Mouse (Mus musculus): ENCODE results near the gene B3galnt2. TPM values are rescaled to one million over a fixed set of nuclear protein-coding genes. Genes with fewer than 3 reads are reported as not detected.

The B3galnt2 gene
- total and polyA plus RNA-seq, 2 experiments from 2014 or later, result 9.8 to 20.4 TPM

GRCm38 (mm10) chr13:14004999-14005398, 50.7 kb downstream of the B3galnt2 start:
- no peak overlapping the region for H3K4me2 ChIP-seq (ENCODE audit: low read depth)
- no peak for TF ChIP-seq CTCF (IDR thresholded peaks at IDR 0.05; ENCODE audit: low read depth)
- no peak overlapping the region for H3K27ac ChIP-seq (ENCODE audit: low read depth, low read length)
- ATAC-seq (no peak), DNase-seq (no peak)
- H3K9me3 ChIP-seq (ENCODE audit: low read length), result no peaks in the 10 kb centered on the region
- WGBS, result 93% methylated on average over 5 of the region's 5 CpGs
- no peak overlapping the region for H3K9ac ChIP-seq
- H3K36me3 ChIP-seq (ENCODE audit: insufficient read depth), result peaks cover 60% of the 10 kb centered on the region
- H3K4me1 ChIP-seq (ENCODE audit: insufficient read depth), result no peaks in the 10 kb centered on the region
- no peaks in the 10 kb centered on the region for H3K27me3 ChIP-seq (ENCODE audit: insufficient read depth, low read length)
- H3K4me3 ChIP-seq (ENCODE audit: low read depth, low read length), result no peak overlapping the region

DNA sequence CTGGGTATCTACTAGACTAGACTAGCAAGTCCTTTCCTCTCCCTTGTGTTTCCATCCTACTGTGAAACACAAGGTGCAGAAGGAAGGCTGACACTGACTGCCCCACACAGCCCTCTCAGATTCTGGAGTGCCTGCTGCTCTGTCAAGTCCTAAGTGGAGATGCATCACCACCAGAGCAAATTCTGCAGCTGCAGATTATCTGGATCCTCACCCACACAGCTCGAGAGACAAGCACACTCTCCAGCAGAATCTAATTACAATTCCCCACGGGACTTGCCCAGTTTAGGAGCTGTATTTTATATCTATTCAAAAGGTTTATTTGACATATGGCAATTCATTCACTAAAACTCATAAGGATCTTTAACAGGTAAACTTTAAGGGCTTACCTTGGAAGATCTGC, 51.8 kb downstream of the B3galnt2 start:
- Histone ChIP-seq H3K9me3 (ENCODE audit: low read length) (no peaks in the 10 kb centered on the region), H3K4me1 (ENCODE audit: insufficient read depth) (no peaks in the 10 kb centered on the region), H3K27me3 (ENCODE audit: insufficient read depth, low read length) (no peaks in the 10 kb centered on the region), H3K4me2 (ENCODE audit: low read depth) (no peak overlapping the region), H3K4me3 (ENCODE audit: low read depth, low read length) (no peak overlapping the region), H3K9ac (no peak overlapping the region), H3K27ac (ENCODE audit: low read depth, low read length) (no peak overlapping the region), H3K36me3 (ENCODE audit: insufficient read depth) (peaks cover 50% of the 10 kb centered on the region)
- no peak for ATAC-seq
- WGBS, result 76% methylated on average over 2 of the region's 2 CpGs
- no peak for DNase-seq
- TF ChIP-seq CTCF (IDR thresholded peaks at IDR 0.05; ENCODE audit: low read depth), result no peak

DNA sequence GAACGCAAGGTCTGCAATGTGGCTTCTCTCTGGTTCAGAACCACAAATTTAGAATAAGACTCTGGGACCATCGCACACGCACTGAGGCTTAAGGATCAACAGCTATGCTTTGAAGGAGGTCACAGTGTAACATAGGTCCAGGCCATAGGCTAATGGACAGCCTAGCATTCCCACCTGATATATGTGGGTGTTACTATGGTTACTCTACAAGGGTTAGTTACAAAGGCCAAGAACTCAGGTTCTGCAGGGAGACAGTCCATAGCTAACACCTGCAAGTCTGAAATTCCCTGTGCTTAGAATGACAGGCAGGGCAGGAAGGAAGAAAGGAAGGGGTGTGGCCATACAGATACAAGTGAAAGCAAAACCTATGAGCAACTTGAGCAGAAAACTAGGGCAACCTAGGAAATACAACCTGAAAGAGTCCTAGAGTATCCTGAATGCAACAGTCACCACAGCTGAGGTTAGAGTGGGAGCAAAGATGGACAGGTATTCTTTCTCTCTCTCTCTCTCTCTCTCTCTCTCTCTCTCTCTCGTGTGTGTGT, 57.3 kb downstream of the B3galnt2 start:
- ATAC-seq, result no peak
- Histone ChIP-seq H3K9me3 (ENCODE audit: low read length) (no peaks in the 10 kb centered on the region), H3K4me2 (ENCODE audit: low read depth) (no peak overlapping the region), H3K27me3 (ENCODE audit: insufficient read depth, low read length) (no peaks in the 10 kb centered on the region), H3K4me3 (ENCODE audit: low read depth, low read length) (no peak overlapping the region), H3K36me3 (ENCODE audit: insufficient read depth) (peaks cover 32% of the 10 kb centered on the region), H3K4me1 (ENCODE audit: insufficient read depth) (no peaks in the 10 kb centered on the region), H3K9ac (no peak overlapping the region), H3K27ac (ENCODE audit: low read depth, low read length) (no peak overlapping the region)
- TF ChIP-seq CTCF (IDR thresholded peaks at IDR 0.05; ENCODE audit: low read depth), result no peak
- WGBS, result 94% methylated on average over 4 of the region's 4 CpGs
- DNase-seq, result no peak

GRCm38 (mm10) chr13:14014001-14014400, 59.7 kb downstream of the B3galnt2 start:
- Histone ChIP-seq H3K27me3 (ENCODE audit: insufficient read depth, low read length) (no peaks in the 10 kb centered on the region), H3K27ac (ENCODE audit: low read depth, low read length) (no peak overlapping the region), H3K4me2 (ENCODE audit: low read depth) (no peak overlapping the region), H3K9me3 (ENCODE audit: low read length) (no peaks in the 10 kb centered on the region), H3K4me3 (ENCODE audit: low read depth, low read length) (no peak overlapping the region), H3K9ac (no peak overlapping the region), H3K36me3 (ENCODE audit: insufficient read depth) (peaks cover 34% of the 10 kb centered on the region), H3K4me1 (ENCODE audit: insufficient read depth) (no peaks in the 10 kb centered on the region)
- no peak for DNase-seq
- no peak for TF ChIP-seq CTCF (IDR thresholded peaks at IDR 0.05; ENCODE audit: low read depth)
- 96% methylated on average over 2 of the region's 2 CpGs for WGBS
- ATAC-seq, result no peak

- no peak overlapping the region for H3K9ac ChIP-seq
- no peak for DNase-seq
- no peak overlapping the region for H3K4me2 ChIP-seq (ENCODE audit: low read depth)
- no peaks in the 10 kb centered on the region for H3K4me1 ChIP-seq (ENCODE audit: insufficient read depth)
- WGBS, result 93% methylated on average over 4 of the region's 4 CpGs
- no peaks in the 10 kb centered on the region for H3K27me3 ChIP-seq (ENCODE audit: insufficient read depth, low read length)
- ATAC-seq, result no peak
- H3K4me3 ChIP-seq (ENCODE audit: low read depth, low read length), result no peak overlapping the region
- no peak overlapping the region for H3K27ac ChIP-seq (ENCODE audit: low read depth, low read length)
- no peaks in the 10 kb centered on the region for H3K9me3 ChIP-seq (ENCODE audit: low read length)
- no peak for TF ChIP-seq CTCF (IDR thresholded peaks at IDR 0.05; ENCODE audit: low read depth)
- H3K36me3 ChIP-seq (ENCODE audit: insufficient read depth), result peaks cover 35% of the 10 kb centered on the region
Observed at GRCm38 (mm10) chr13:14014540-14014939, 60.3 kb downstream of the B3galnt2 start.

GRCm38 (mm10) chr13:14015609-14016008, 61.3 kb downstream of the B3galnt2 start:
- no peak overlapping the region for H3K9ac ChIP-seq
- H3K4me3 ChIP-seq (ENCODE audit: low read depth, low read length), result no peak overlapping the region
- no peak overlapping the region for H3K27ac ChIP-seq (ENCODE audit: low read depth, low read length)
- peaks cover 37% of the 10 kb centered on the region for H3K36me3 ChIP-seq (ENCODE audit: insufficient read depth)
- H3K27me3 ChIP-seq (ENCODE audit: insufficient read depth, low read length), result no peaks in the 10 kb centered on the region
- TF ChIP-seq CTCF (IDR thresholded peaks at IDR 0.05; ENCODE audit: low read depth), result no peak
- WGBS, result 94% methylated on average over 6 of the region's 6 CpGs
- H3K4me1 ChIP-seq (ENCODE audit: insufficient read depth), result no peaks in the 10 kb centered on the region
- no peak overlapping the region for H3K4me2 ChIP-seq (ENCODE audit: low read depth)
- no peak for ATAC-seq
- no peak for DNase-seq
- H3K9me3 ChIP-seq (ENCODE audit: low read length), result no peaks in the 10 kb centered on the region

DNA sequence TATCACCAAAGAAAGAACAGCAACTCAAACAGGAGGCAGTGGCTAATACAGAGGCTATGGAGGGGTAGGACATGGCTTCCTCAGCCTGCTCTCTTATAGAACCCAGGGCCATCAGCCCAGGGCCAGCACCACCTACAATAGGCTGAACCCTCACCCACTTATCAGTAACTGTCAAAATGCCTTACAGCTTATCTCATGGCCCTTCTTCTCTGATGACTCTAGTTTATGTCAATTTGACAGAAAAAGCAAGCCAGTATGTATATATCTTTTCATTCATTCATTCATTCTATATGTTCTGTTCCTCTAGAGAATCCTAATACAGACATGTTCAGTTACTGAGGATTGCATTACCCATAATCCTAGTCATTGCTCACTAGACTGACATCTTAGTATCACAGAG, 64.0 kb downstream of the B3galnt2 start:
- Histone ChIP-seq H3K27me3 (ENCODE audit: insufficient read depth, low read length) (no peaks in the 10 kb centered on the region), H3K9ac (no peak overlapping the region), H3K9me3 (ENCODE audit: low read length) (no peaks in the 10 kb centered on the region), H3K36me3 (ENCODE audit: insufficient read depth) (peaks cover 23% of the 10 kb centered on the region), H3K4me1 (ENCODE audit: insufficient read depth) (no peaks in the 10 kb centered on the region), H3K4me3 (ENCODE audit: low read depth, low read length) (no peak overlapping the region), H3K4me2 (ENCODE audit: low read depth) (no peak overlapping the region), H3K27ac (ENCODE audit: low read depth, low read length) (no peak overlapping the region)
- DNase-seq (no peak), ATAC-seq (no peak)
- no peak for TF ChIP-seq CTCF (IDR thresholded peaks at IDR 0.05; ENCODE audit: low read depth)

Measured in forebrain, postnatal 0 days (tissue).